Mouse (Mus musculus) CD4-positive helper T cell, adult 2 months (primary cell): ENCODE measurements around the gene Slc12a7.

ENCODE experiments used
- DNase-seq: peaks from one replicate; pipeline ENCODE4 v3.0.0-alpha.2; 2012; ENCODE audit warnings: low read depth, missing footprints, low spot score

Slc12a7 gene

DNA sequence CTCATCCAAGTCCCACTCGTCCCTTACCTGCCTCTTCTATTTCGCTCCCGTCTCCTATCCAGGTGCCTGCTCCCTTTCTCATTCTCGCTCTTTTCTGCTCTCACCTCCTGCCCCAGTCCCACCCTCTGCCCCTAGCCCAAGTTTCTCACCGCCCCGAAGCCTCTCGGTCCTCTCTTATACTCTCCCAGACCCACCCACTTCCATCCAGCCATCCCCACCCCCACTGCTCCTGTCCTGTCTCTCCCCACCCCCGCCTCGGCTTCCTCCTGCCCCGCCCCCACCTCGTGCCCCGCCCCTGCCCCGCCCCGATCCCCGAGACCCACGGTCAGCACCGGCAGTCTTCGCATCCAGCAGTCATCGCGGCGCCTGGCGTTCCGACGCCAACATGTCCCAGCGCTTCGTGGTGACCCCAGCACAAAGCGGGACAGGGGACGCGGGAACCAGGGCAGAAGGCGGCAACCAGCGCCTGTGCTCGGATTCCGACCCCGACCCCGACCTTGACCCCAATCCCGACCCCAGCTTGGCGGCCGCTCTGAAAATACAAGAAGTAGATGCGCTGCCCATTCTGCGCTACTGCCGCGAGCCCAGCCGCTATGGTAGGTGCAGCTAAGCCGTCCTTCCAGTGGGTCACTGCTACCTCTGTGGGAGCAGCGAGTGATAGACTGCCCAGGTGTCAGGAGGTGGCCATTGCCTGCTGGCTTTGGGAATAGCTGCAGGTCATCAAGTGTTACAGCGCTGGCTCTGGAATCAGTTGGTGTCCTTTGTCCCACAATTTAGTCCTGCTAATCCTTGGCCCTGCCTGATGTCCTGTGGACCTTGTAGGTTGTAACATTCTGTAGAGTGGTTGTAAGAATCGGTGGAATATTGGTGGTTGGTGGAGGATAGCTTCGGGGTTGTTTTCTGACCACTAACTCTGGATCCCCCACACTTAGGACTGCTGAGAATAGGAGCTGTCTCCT lies at the start of gene Slc12a7:
Slc12a7 (plus strand) TSS at position 353 of the 959 bp plus-strand sequence.
- DNase-seq = peak; percentile 41

DNA sequence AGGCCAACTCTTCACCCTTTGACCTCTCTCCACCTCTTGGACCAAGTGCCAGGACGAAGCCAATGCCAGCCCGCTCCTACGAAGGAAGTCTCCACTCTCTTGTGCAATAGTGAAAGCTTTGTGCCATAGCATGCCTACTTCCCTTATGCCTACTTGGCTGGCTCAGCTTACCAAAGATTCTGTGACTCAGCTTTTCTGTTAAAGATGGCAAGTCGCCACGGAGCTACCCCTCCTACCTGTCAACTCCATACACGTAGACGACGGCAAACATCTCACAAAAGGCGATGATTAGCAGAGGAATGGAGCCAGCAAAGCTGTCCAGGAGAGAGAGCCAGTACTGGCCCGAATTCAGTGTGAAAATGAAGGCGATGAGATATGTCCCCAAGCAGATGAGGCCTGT lies 49.2 kb upstream of the Slc12a7 start:
- no peak for DNase-seq

DNA sequence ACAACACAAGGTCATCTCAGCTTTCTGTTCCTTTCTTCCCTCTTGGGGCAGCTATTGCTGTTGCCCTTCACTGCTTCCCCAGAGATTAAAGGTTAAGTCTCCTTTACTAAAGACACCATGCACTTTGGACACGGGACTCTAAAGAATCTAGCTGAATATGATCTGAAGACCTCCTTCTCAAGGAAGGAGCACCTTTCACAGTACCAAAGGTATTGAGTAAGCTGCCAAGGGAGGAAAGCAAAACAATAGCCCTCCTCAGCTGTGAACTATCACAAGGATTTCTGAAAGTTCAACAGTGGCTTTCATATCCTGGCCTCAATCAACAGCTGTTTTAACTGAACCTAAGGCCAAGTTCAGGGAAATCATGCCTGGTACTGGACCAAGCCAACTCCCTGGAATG lies 48.5 kb upstream of the Slc12a7 start:
- no peak for DNase-seq

DNA sequence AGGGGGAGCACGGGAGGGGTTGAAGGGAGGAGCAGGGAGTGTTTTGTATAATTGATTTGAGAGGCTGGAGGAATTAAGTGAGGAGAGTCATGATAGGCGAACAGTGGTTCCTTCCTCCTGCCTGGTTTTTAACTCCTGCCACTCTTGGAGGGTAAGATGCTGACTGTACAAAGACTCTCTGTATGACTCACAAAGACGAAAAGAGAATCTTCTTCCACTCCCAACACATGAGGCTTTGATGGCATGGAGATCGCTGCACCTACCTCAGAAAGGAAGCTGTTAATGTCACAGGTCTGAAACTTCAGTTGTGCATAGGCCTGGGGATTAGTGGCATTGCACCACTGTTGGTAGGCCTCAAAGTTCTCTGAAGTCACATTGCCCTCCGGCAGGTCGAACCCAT lies 47.4 kb upstream of the Slc12a7 start:
- DNase-seq = peak; percentile 55

DNA sequence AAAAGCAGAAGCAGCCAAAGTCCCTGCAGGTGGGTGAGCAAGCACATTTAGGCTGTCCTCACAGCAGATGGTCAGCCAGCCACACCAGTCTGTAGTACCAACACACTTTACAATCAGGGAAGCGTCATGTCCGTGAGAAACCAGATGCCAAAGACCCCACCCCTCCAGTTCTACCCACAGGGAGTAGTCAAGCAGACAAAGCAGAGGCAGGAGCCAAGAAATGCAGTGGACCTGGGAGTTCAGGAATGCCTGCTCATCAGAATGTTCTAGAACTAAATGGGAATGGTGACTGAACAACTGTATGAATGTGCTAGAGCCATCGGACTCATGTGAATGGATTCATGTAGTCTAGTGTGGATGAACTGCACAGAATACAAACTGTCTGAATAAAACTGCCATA lies 45.3 kb upstream of the Slc12a7 start:
- DNase-seq = no peak

DNA sequence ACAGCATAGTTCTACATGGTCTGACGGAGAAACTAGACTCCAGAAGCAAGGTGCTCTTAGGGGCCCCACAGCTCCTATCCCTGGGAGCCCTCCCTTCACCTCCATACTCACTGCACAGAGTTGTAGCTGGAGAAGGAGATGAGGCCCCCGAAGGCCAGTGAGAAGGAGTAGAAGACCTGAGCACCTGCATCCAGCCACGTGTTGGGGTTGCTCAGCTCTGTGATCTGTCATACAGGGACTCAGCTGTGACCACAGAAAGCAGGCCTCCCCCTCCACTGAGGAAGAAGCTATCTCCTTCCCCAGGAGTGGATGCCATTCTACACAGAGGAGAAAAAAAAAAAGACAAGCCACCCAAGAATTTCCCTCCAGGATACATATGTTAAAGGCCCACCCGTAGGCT lies 44.0 kb upstream of the Slc12a7 start:
- no peak for DNase-seq

DNA sequence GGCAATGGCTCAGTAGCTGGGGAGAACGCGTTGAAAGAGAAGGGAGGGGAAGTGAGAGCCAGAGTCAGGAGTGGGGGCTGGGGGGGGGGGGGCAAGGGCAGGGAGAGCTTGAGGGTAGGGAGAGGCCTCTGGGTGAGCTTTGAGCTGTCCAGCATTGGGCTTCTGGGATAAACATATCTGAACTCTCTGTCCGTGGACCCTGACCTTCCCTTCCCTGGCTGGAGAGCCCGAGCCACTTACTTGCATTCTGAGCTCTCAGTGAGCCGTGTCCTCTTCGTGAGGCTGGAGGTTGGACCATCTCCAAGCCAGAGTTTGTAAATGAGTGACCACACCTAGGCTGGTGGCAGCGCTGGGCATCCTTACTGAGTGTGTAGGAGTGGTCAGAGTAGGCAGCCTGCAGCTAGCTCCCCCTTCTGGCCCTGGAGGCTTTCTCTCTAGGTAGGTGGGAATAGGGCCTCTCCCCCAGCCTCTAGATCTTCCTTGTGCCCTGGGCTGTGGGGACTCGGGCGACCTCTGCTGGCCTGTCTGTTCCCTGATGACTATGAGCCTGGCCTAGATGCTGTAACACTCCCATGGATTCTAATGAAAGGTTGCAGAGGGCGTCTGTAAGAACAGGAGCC lies 40.5 kb upstream of the Slc12a7 start:
- DNase-seq = peak; percentile 69

DNA sequence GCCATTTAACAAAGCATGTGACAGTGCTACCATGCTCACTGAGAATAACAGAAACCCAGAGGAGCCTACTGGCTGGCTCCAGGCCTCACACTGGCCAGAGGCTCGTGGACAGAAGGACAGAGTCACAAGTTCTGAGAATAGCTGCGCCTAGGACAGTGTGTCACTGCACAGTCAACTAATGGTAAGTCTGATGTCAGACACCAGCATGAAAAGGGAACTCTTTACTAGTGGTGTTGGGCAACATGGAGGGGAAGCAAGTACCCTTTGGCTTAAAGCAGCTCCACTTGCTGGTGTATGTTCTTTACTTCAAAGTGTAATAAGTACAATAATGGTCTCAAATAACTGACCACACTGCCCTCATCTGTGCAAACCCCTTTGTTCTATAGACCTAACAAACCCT lies 39.6 kb upstream of the Slc12a7 start:
- DNase-seq = no peak

DNA sequence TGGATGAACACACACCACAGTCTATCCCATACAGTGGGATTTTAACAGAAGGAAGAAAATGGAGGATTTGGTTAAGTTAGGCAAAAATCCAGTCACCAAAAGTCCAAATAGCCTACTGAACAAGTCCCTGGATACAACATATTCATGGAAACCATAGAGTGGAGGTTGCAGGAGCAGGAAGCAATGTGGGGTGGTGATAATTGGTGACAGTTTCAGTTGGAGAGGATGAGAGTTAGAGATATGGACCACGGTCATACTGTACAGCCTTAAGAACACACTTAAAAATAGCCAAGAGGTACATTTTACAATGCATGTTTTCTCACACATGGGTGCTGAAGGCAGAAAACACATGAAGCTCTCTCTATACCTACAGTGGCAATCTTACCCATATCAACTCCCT lies 37.9 kb upstream of the Slc12a7 start:
- DNase-seq = no peak

DNA sequence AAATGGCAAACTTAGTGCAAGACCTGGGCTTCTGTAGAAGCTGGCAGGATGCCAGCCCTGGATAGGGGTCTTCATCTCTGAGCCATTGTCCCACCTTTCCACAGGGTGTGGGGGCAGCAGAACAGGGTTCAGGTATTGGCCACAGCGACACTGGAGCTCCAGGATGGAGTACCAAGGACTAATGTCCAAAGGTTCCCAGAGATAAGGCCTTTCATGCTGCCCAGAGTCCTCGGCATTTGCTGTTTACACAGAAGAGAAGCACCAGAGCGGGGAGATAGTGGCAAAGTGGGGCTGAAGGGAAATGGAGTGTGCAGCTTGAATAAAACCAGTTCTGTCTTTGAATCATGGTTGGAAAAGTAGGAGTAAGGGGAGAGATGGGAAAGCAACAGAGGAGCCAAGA lies 36.4 kb upstream of the Slc12a7 start:
- no peak for DNase-seq

DNA sequence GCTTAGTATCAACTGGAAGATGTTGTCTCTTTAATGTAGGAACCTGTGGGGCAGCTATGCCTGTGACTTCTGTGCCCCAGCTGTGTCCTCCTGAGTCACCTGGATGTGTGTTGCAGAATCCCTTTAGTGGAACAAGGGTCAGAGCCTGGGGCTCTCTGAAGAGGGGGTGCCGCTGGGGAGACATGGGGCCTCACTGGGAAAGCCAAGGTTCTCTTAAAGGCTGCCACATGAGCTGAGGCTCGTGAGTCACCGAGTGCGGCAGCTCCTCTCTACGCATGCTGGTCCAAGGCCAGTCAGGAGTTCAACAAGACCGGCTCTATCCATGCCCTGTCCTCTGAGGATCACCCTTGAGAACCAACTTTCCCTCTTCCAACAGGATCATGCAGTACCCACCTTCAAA lies 33.2 kb upstream of the Slc12a7 start:
- DNase-seq = no peak

DNA sequence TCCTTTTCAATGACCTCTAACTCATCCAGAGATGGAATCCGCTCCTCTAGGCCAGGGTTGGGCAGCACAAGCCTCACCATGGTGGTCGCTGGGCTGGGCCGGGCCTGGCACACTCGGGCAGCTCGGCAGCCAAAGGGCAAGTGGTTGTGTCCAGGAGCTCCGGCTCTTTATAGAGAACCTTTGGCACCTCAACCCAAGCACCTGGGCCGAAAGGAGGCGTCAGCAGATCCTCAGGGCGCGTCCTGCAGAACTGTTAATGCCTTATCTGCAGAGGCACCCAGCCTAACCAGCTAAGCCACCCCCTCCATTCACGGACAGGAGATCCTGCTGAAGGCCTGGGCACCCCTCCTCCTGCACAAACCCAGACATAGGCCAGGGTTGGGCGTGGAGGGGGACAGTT lies 32.3 kb upstream of the Slc12a7 start:
- DNase-seq = no peak

DNA sequence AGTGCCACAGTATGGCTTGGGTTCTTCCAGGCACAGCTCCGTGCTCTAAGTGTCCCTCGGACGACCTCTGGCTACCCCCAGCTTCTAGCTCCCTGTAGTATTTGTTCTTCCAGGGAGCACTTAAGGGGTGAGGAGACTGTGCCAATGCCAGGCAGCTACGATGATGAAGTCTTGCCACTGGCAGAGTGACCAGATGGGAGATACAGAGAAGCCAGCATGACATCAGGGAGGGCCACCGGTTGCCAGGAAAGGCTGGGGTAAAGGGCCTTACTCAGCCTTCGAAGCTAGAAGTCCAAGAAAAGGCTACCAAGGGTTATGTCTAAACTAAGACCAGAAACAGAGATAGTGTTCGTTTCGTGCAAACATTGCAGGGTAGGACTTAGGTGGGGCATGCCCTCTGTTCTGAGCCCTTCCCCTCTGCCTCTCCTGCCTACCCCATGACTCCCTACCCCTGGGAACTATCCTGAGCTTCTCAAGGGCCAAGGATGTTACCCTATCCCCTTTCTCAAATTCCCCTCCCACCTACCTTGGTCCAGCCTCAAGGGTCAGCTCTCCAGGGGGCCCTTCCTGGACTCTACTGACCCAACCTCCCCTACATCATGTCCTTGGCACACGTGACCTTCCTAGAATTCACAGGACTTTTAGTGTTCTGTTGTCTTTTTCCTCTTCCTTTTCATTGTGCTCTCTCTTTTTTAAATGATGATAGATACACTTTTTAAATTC lies 31.6 kb upstream of the Slc12a7 start:
- DNase-seq = no peak

DNA sequence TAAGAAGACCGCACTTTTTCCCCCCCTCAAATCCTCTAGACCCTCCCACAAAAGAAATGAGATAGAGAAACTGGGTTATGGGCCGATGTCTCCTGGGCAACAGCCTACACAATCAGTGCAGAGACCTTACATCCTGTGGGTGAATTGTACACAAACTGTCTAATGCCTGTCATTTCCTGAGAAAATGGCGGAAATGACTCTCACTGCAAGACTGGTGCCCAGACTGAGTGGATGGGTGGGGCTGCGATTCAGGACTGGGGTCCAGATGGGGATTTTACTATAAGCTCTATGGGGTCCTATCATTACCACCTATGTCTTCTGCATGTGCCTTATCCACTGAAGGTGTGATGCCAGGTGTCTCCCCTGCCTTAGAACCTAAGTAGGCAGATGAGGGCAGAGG lies 30.1 kb upstream of the Slc12a7 start:
- peak; percentile 82 for DNase-seq

DNA sequence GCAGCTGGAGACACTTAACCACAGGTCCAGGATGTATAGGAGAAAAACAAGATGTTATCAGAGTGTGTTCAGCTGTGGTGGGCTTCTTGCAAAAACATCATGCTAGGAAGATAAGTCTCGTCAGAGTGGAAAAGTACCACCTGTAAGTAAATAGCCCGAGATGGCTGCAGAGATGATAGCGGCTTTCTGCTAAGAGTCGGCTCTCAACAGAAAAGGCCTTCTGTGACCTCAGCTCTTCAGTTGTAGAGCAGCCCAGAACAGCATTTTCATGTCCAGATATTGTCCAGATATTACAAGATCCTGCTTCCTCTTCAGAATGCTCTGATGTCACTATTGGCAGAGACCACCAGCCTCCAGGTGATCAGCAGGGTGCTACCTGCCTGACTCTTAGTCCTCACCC lies 29.4 kb upstream of the Slc12a7 start:
- peak; percentile 60 for DNase-seq

DNA sequence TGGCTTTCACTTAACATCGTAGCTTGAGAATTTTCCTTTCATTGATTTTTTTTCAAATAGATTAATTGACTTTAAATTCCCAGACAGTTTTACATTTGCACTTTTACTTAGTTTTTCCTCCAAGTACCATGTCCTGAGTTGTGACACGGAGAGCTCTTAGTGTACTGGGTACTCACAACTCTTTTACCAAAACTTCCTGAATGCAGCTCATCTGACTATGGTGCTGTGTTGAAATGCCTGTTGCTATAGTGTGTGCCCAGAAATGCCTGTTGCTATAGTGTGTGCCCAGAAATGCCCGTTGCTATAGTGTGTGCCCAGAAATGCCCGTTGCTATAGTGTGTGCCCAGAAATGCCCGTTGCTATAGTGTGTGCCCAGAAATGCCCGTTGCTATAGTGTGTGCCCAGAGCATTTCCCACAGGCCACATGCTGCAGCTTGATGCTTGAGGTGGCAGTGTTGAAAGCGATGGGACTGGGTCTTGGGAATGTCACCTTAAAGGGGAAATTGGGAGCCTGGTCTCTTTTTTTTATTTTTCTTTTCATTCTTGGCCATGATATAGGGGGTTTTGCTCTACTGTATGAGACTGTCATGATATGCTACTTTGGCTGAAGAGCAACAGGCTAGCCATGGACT lies 28.1 kb upstream of the Slc12a7 start, which contains the start of gene Slc6a19:
Slc6a19 (minus strand) TSS at position 172 of the 632 bp plus-strand sequence.
- no peak for DNase-seq

DNA sequence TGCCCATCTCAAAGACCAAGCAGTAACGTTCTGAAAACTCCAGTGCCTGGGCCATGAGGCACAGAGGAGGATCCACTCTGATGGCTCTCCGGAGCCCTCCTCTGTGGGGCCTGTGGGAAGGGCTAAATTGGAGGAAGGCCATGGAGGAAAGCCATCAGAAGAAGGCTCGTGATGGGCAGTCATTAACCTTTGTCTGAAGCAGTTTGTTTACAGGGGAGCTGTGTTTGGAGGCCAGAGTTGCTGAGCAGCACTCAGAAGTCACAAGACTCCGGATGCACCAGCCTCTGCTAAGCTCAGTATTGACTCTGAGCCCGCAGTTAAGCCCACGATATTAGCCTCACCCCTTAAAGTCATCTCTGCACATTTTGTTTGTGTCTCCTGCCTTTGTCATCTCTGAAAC lies 23.4 kb upstream of the Slc12a7 start:
- no peak for DNase-seq

DNA sequence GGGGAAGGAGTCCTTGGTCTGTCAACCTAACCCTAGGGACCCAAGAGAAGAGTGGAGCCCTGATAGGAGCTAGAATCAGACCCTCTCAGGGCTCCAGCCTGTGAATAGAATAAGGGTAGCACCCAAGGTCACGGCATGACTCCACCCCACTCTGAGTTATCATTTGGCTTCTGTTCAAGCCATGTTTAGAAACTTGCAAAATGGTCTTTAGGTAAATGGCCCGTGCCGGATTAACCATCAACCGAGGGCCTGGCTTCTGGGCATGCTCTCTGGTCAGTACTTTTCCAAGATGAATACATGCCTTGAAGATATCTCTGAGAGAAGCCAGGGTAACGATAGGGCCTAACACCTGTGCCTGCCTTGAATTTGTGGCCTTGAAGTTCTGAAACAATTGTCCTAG lies 21.7 kb upstream of the Slc12a7 start:
- no peak for DNase-seq

DNA sequence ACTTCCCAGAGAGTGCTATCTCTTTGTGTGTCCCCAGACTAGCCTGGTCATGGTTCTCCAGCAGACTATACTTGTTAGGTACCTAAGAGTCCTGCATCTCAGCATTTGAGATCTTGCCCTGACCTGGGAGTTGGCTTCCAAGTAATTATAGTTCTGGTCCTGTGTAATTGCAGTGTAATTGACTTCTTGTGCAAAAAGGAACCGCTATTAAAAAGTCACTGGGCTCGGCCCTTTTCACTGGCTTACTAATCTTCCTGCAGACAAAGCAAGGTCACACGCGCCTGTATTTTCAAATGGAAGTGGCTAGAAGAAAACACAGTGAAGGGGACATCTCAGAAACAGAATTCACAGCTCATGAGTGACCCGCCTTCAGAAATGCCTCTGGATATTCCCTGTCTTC lies 21.1 kb upstream of the Slc12a7 start:
- DNase-seq = no peak

DNA sequence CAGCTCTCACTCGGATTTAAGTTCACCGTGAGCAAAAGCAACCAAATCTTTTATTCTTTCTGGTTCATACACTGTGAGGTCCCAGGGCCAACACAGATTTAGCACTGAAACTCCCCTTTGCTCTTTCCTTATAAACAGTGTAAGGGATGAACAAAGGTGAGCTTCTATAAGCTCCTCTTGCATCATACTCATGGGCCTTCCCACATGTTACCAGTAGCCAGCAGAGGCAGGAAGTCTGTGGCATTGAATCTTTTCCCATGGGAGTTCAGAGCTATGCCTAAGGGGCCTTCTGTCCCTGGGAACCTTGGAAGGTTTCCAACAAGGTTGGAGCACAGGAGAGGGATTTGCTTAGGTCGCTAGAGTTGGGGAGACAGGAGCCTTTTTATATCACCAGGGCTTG lies 20.7 kb upstream of the Slc12a7 start:
- DNase-seq = no peak

DNA sequence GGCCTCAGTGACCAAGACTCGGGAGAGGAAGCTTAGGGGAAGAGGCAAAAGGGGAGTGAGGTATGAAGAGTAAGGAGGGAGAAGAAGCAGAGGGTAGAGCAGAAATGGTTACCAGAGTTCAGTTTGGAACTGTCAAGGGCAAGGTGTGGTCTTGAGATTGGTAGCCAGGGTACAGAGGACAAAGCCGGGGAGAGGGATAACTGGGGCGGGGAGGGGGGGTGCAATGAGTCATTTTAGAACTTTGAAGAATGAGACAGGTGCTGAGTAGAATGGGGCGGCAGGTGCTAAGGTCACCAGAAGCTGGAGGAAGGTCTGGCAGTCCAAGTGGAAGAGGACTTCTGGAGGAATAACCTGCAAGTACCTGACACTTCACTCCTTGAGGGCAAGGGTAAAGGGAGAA lies 19.7 kb upstream of the Slc12a7 start:
- DNase-seq = no peak

DNA sequence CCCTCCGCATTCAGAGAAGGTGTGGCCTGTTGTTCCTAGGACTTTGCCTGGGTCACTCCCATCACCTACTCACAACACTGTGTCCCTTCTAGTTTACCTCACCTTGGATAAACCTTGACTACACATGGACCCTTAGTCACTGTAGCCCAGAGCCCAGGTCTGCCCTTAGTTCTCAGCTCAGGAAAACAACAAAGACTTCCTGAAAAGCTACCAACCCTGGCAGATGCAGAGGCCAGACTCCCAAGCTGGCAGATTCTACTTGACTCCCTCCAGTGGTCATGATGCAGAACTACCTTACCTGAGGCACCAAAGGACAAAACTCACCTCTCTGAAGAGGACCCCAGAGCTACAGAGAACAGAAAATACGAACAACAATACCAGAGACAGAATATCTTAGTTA lies 18.9 kb upstream of the Slc12a7 start:
- peak; percentile 61 for DNase-seq
